Mouse (Mus musculus) MEL (cell line): ENCODE results near the gene Apoa5. TPM values are rescaled to one million over a fixed set of nuclear protein-coding genes. Genes with fewer than 3 reads are reported as not detected.
A peak's percentile ranks its signal among the peaks of the same experiment; 100 is the strongest.

ENCODE experiments used
- DNase-seq: peaks from one replicate; pipeline ENCODE4 v3.0.0; 2011; ENCODE audit warnings: low read depth, low spot score
- H3K27ac ChIP-seq: 2 replicates; pipeline ENCODE4 v1.5.1; 2012; ENCODE audit warnings: low read depth, mild to moderate bottlenecking, control low read depth, low read length, moderate library complexity; ENCODE audit not compliant: control insufficient read depth
- H3K27me3 ChIP-seq, 2 experiments: fragments of 150-350 bp in 1 of 2; sonication (generic) in 1 of 2; 2 replicates each; pipeline ENCODE4 v1.6.1; 2012; ENCODE audit warnings: low read length in 2 of 2, mild to moderate bottlenecking in 2 of 2, improper control_type of control experiment in 1 of 2, moderate library complexity in 1 of 2; ENCODE audit not compliant: insufficient read depth in 2 of 2, control insufficient read depth in 1 of 2
- H3K36me3 ChIP-seq, 2 experiments: 2 replicates each; pipeline ENCODE4 v1.6.1; 2012 to 2014; ENCODE audit warnings: low read length in 2 of 2, improper control_type of control experiment in 1 of 2, inconsistent platforms in 1 of 2, mild to moderate bottlenecking in 1 of 2; ENCODE audit not compliant: insufficient read depth in 2 of 2, control insufficient read depth in 1 of 2
- H3K4me1 ChIP-seq, 2 experiments: fragments of 150-350 bp in 1 of 2; sonication (generic) in 1 of 2; 2 replicates each; pipeline ENCODE4 v1.6.1; 2012; ENCODE audit warnings: low read length in 2 of 2, improper control_type of control experiment in 1 of 2, mild to moderate bottlenecking in 1 of 2; ENCODE audit not compliant: insufficient read depth in 2 of 2, control insufficient read depth in 1 of 2
- H3K4me3 ChIP-seq, 2 experiments: fragments of 150-350 bp in 1 of 2; sonication (generic) in 1 of 2; 2 replicates each; pipeline ENCODE4 v1.5.1; 2012; ENCODE audit warnings: low read depth in 2 of 2, low read length in 2 of 2, mild to moderate bottlenecking in 2 of 2, moderate library complexity in 2 of 2, control low read depth in 1 of 2, improper control_type of control experiment in 1 of 2; ENCODE audit not compliant: control insufficient read depth in 1 of 2, insufficient read depth in 1 of 2
- H3K79me2 ChIP-seq: 2 replicates; pipeline ENCODE4 v1.6.1; 2012; ENCODE audit warnings: mild to moderate bottlenecking, low read length, moderate library complexity; ENCODE audit not compliant: control insufficient read depth, poor library complexity, insufficient read depth
- H3K9ac ChIP-seq: 2 replicates; pipeline ENCODE4 v1.6.1; 2012; ENCODE audit warnings: low read depth, mild to moderate bottlenecking, control low read depth, low read length, moderate library complexity; ENCODE audit not compliant: control insufficient read depth, poor library complexity, severe bottlenecking
- H3K9me3 ChIP-seq: fragments of 150-350 bp; sonication (generic); replicated peaks from 2 replicates; pipeline ENCODE4 v1.6.1; 2012; ENCODE audit warnings: mild to moderate bottlenecking, low read length, improper control_type of control experiment, moderate library complexity; ENCODE audit not compliant: insufficient read depth
- BHLHE40 ChIP-seq: IDR thresholded peaks from 2 replicates; pipeline ENCODE4 v1.6.1; 2012; ENCODE audit warnings: low read depth, mild to moderate bottlenecking, inconsistent platforms, low read length, improper control_type of control experiment, borderline replicate concordance
- CHD1 ChIP-seq: IDR thresholded peaks from 2 replicates; pipeline ENCODE4 v1.6.1; 2012; ENCODE audit warnings: low read depth, mild to moderate bottlenecking, inconsistent platforms, low read length, improper control_type of control experiment
- CTCF ChIP-seq, 3 experiments: IDR thresholded peaks in 2 of 3; conservative IDR thresholded peaks in 1 of 3; 2 replicates each; pipeline ENCODE4 v1.5.1; 2011 to 2012; ENCODE audit warnings: low read length in 3 of 3, low read depth in 2 of 3, mild to moderate bottlenecking in 2 of 3, improper control_type of control experiment in 1 of 3, inconsistent platforms in 1 of 3, mixed read lengths in 1 of 3, moderate library complexity in 1 of 3; ENCODE audit not compliant: control insufficient read depth in 1 of 3, insufficient read depth in 1 of 3, poor library complexity in 1 of 3, severe bottlenecking in 1 of 3
- ELF1 ChIP-seq: IDR thresholded peaks from 2 replicates; pipeline ENCODE4 v1.6.1; 2014; ENCODE audit warnings: low read depth, mild to moderate bottlenecking, inconsistent platforms, low read length, improper control_type of control experiment, moderate library complexity
- EP300 ChIP-seq, 2 experiments: IDR thresholded peaks; 2 replicates each; pipeline ENCODE4 v1.6.1; 2011; ENCODE audit warnings: improper control_type of control experiment in 2 of 2, low read length in 2 of 2, low read depth in 1 of 2, mild to moderate bottlenecking in 1 of 2
- JUND ChIP-seq: IDR thresholded peaks from 2 replicates; pipeline ENCODE4 v1.6.1; 2011; ENCODE audit warnings: low read depth, mild to moderate bottlenecking, improper control_type of control experiment, low read length
- KAT2A ChIP-seq: conservative IDR thresholded peaks from 2 replicates; pipeline ENCODE4 v1.6.1; 2012; ENCODE audit warnings: low read depth, low read length, improper control_type of control experiment, inconsistent platforms
- MAFK ChIP-seq: IDR thresholded peaks from 2 replicates; pipeline ENCODE4 v1.6.1; 2011; ENCODE audit warnings: low read depth, mild to moderate bottlenecking, low read length, improper control_type of control experiment, borderline replicate concordance
- MAX ChIP-seq: IDR thresholded peaks from 2 replicates; pipeline ENCODE4 v1.6.1; 2011; ENCODE audit warnings: low read length, improper control_type of control experiment
- MAZ ChIP-seq: IDR thresholded peaks from 2 replicates; pipeline ENCODE4 v1.6.1; 2012; ENCODE audit warnings: low read depth, mild to moderate bottlenecking, inconsistent platforms, low read length, improper control_type of control experiment
- MYC ChIP-seq: IDR thresholded peaks from 2 replicates; pipeline ENCODE4 v1.6.1; 2011; ENCODE audit warnings: low read depth, mild to moderate bottlenecking, low read length, improper control_type of control experiment, moderate library complexity
- POLR2AphosphoS2 ChIP-seq: IDR thresholded peaks from 2 replicates; pipeline ENCODE4 v1.6.1; 2011; ENCODE audit warnings: low read length, improper control_type of control experiment
- POLR2AphosphoS5 ChIP-seq: IDR thresholded peaks from 2 replicates; pipeline ENCODE4 v1.6.1; 2012; ENCODE audit warnings: low read depth, borderline replicate concordance, mild to moderate bottlenecking, inconsistent platforms, low read length, moderate library complexity, mixed read lengths
- RAD21 ChIP-seq: IDR thresholded peaks from 2 replicates; pipeline ENCODE4 v1.6.1; 2011; ENCODE audit warnings: mild to moderate bottlenecking, low read depth, low read length, improper control_type of control experiment
- SIN3A ChIP-seq: IDR thresholded peaks from 2 replicates; pipeline ENCODE4 v1.6.1; 2012; ENCODE audit warnings: low read length, improper control_type of control experiment, inconsistent platforms
- SMC3 ChIP-seq: IDR thresholded peaks from 2 replicates; pipeline ENCODE4 v1.6.1; 2011; ENCODE audit warnings: low read depth, low read length, improper control_type of control experiment
- TBP ChIP-seq: IDR thresholded peaks from 2 replicates; pipeline ENCODE4 v1.8.0; 2011; ENCODE audit warnings: low read depth, low read length, improper control_type of control experiment
- TCF12 ChIP-seq: IDR thresholded peaks from 2 replicates; pipeline ENCODE4 v1.6.1; 2014; ENCODE audit warnings: low read depth, mild to moderate bottlenecking, inconsistent platforms, low read length, improper control_type of control experiment, moderate library complexity
- USF2 ChIP-seq, 2 experiments: IDR thresholded peaks; 2 replicates each; pipeline ENCODE4 v1.6.1; 2011 to 2012; ENCODE audit warnings: improper control_type of control experiment in 2 of 2, low read length in 2 of 2, borderline replicate concordance in 1 of 2, inconsistent platforms in 1 of 2, low read depth in 1 of 2, mild to moderate bottlenecking in 1 of 2; ENCODE audit not compliant: insufficient read depth in 1 of 2
- ZC3H11A ChIP-seq: IDR thresholded peaks from 2 replicates; pipeline ENCODE4 v1.6.1; 2012; ENCODE audit warnings: low read depth, mild to moderate bottlenecking, inconsistent platforms, low read length, improper control_type of control experiment
- ZMIZ1 ChIP-seq: IDR thresholded peaks from 2 replicates; pipeline ENCODE4 v1.6.1; 2012; ENCODE audit warnings: low read depth, mild to moderate bottlenecking, inconsistent platforms, low read length, improper control_type of control experiment, moderate library complexity
- polyA plus RNA-seq, 2 experiments: library from polyadenylated mRNA; stranded (reverse) in 1 of 2; unstranded in 1 of 2; fragments of >175 nt in 1 of 2; fragments of >200 nt in 1 of 2; gene quantifications; 2 replicates each; pipeline versions ENCODE4 v1.2.1 to v1.2.4; 2012; ENCODE audit warnings: low replicate concordance in 2 of 2, low read depth in 1 of 2; ENCODE audit not compliant: insufficient read length in 2 of 2, insufficient read depth in 1 of 2, missing spikeins in 1 of 2
- total RNA-seq: library from RNA; depleted of rRNA; stranded (reverse); fragments of 300-350 nt; gene quantifications from 2 replicates; pipeline ENCODE4 v1.2.3, GENCODE M21; 2012

The Apoa5 gene
- total and polyA plus RNA-seq, 3 experiments = 0.04 TPM; not detected in 2

DNA sequence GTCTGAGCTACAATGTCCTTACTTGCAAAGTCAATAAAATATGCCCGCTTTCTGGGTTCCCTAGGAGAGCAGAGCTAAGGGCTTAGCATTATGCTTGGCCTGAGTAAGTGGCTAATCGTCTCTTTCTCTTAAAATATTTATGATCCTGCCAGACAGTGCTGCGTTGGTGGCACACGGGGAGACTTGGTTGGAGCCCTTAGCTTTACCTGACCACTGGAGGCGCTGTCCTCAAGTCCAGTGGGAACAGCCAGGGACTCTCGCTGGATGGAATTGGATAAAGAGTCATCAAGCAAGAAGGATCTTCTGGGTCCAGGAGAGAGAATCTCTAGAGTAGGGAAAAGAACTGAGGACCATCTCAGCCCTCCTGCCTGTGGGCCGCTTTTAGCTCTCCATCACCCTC lies 40.7 kb downstream of the Apoa5 start:
- TF ChIP-seq MYC (no peak), CTCF (IDR thresholded peaks at IDR 0.05 in 2 of 3, conservative IDR thresholded peaks at IDR 0.05 in 1 of 3; ENCODE audit: control insufficient read depth in 1 of 3, insufficient read depth in 1 of 3, low read depth in 2 of 3, low read length in 3 of 3, poor library complexity in 1 of 3, severe bottlenecking in 1 of 3) (peak in 2 of 3 experiments; percentile 30 to 42; a peak in 5 of 6 replicates), SMC3 (no peak)
- H3K27ac ChIP-seq = no peak overlapping the region
- no peaks in the 10 kb centered on the region for H3K79me2 ChIP-seq
- no peaks in the 10 kb centered on the region for H3K36me3 ChIP-seq
- no peaks in the 10 kb centered on the region for H3K4me1 ChIP-seq
- no peaks in the 10 kb centered on the region for H3K27me3 ChIP-seq
- DNase-seq = no peak
- no peak overlapping the region for H3K9ac ChIP-seq
- no peaks in the 10 kb centered on the region for H3K9me3 ChIP-seq
- no peak overlapping the region for H3K4me3 ChIP-seq

DNA sequence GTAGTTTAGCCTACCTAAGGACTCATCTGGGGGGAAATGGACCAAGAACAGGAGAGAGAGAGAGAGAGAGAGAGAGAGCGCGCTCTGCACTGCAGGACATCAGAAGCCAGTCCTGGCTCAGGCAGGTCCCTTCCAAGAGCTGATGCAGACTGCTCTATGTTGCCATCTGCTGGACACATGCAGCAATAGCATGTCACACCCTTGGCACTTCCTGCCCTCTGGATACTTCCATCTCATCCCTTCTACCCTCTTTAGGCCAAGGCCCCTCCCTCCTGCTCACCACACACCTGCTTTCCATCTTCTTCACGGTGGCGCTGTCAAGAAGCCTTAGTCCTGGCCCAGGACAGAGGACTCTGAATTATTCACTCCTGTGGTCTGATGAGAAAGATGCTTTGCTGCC lies 46.1 kb downstream of the Apoa5 start:
- Histone ChIP-seq H3K79me2 (no peaks in the 10 kb centered on the region), H3K4me3 (no peak overlapping the region), H3K9me3 (no peaks in the 10 kb centered on the region), H3K27me3 (no peaks in the 10 kb centered on the region)
- peak; percentile 79 for DNase-seq
- TF ChIP-seq SIN3A (no peak), POLR2AphosphoS2 (no peak), CTCF (IDR thresholded peaks at IDR 0.05 in 2 of 3, conservative IDR thresholded peaks at IDR 0.05 in 1 of 3; ENCODE audit: control insufficient read depth in 1 of 3, insufficient read depth in 1 of 3, low read depth in 2 of 3, low read length in 3 of 3, poor library complexity in 1 of 3, severe bottlenecking in 1 of 3) (peak; percentile 90 to 98 (median 90)), MAFK (no peak), USF2 (IDR thresholded peaks at IDR 0.05; ENCODE audit: borderline replicate concordance in 1 of 2, insufficient read depth in 1 of 2, low read depth in 1 of 2, low read length in 2 of 2) (no peak), ZC3H11A (peak; percentile 69), EP300 (IDR thresholded peaks at IDR 0.05; ENCODE audit: low read depth in 1 of 2, low read length in 2 of 2) (no peak), MAX (peak; percentile 54), CHD1 (no peak), BHLHE40 (no peak), SMC3 (peak; percentile 92), RAD21 (peak; percentile 72), JUND (no peak), POLR2AphosphoS5 (no peak), MAZ (no peak), ZMIZ1 (no peak), TCF12 (0 out of 2 replicates have a peak, but pooled peaks have one; percentile 7), ELF1 (peak; percentile 53; the same call in 1 of the 2 replicates), KAT2A (no peak), TBP (no peak), MYC (0 out of 2 replicates have a peak, but pooled peaks have one; percentile 31)
- TF ChIP-seq, all 39 proteins: peak for 8
- Histone ChIP-seq H3K27ac (no peak overlapping the region), H3K36me3 (no peaks in the 10 kb centered on the region), H3K4me1 (no peaks in the 10 kb centered on the region), H3K9ac (no peak overlapping the region)
